Mouse (Mus musculus): Measurements from ENCODE around the gene Fbxo11. TPM values are rescaled to one million over a fixed set of nuclear protein-coding genes. Genes with fewer than 3 reads are reported as not detected.

The Fbxo11 gene
- polyA plus RNA-seq, 1 experiment from 2014 or later = 28.1 TPM

Other genes starting within 250 kb of the Fbxo11 start
- not detected in 2 replicates for gene Rpl36-ps4, start 144.3 kb downstream of the Fbxo11 start, polyA plus RNA-seq (2015; fragmentation: Nextera tagmentation; extraction: Ambion mirVana)
- gene Msh6, start 90.2 kb downstream of the Fbxo11 start, polyA plus RNA-seq (2015; fragmentation: Nextera tagmentation; extraction: Ambion mirVana) = 28.0 and 28.6 TPM in 2 replicates

All from midbrain, embryonic 16.5 days (tissue).